15 mouse cellular contexts compared by ENCODE assay signal in the genomic region with DNA sequence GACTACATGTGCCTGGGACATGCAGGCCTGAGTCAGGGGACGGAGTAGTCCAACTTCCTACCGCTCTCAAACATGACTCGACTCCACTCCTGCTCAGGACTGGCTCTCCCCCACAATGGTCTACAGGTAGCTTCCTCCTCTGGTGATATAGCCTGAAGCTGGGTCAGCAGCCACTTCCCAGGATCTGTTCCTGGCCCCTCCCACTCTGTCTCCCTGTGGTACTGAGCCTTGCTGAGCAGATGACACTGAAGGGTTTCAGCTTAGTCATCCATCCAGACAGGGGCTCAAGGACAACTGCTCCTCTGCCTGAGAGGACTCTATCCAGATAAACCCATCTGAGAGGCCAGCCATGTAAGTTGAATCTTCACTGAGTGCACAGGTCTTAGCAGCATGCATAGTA.
"Had no signal": no experiment of that assay in that cellular context is flagged by ENCODE, and none has a peak within 500 bp of the region (broad histone marks: within the 10 kb centered on the region; RNA-seq: fewer than 3 reads in every experiment).

No protein-coding gene starts in this region.

- H3K27ac ChIP-seq: kidney, postnatal 0 days; limb, embryonic 12.5 days; liver, embryonic 13.5 days; lung, embryonic 15.5 days; macrophage; neural tube, embryonic 15.5 days had no signal

- H3K4me3 ChIP-seq: limb, embryonic 12.5 days; liver, embryonic 13.5 days; lung, embryonic 15.5 days; neural tube, embryonic 15.5 days had no signal

- H3K9ac ChIP-seq: limb, embryonic 12.5 days; liver, embryonic 13.5 days; liver, postnatal 0 days; lung, embryonic 15.5 days; neural tube, embryonic 15.5 days had no signal

- H3K27me3 ChIP-seq: limb, embryonic 12.5 days; lung, embryonic 15.5 days; neural tube, embryonic 15.5 days had no signal

- ATAC-seq: liver, postnatal 0 days had no signal

- H3K9me3 ChIP-seq: limb, embryonic 12.5 days; liver, embryonic 13.5 days; lung, embryonic 15.5 days; neural tube, embryonic 15.5 days had no signal

- H3K36me3 ChIP-seq: limb, embryonic 12.5 days; liver, embryonic 13.5 days; lung, embryonic 15.5 days; neural tube, embryonic 15.5 days had no signal

- H3K4me2 ChIP-seq: limb, embryonic 12.5 days; liver, embryonic 13.5 days; lung, embryonic 15.5 days; neural tube, embryonic 15.5 days had no signal

- DNase-seq: kidney, adult 8-10 months; kidney, postnatal 36 days; layer of hippocampus, adult 9-11 months; layer of hippocampus, postnatal 36 days; liver; liver, embryonic 13.5 days; liver, postnatal 0 days; lung, postnatal 14 days; right cerebral cortex, postnatal 25 days; thymus, postnatal 36 days had no signal

- H3K4me1 ChIP-seq: liver, embryonic 13.5 days; lung, embryonic 15.5 days had no signal
